Mouse (Mus musculus) testis, adult 2 months (tissue): ENCODE results near the gene Vmn1r90.

ENCODE experiments used
- CTCF ChIP-seq: fragments of 200-500 bp; IDR thresholded peaks from 2 replicates; pipeline ENCODE4 v1.5.1; 2012; ENCODE audit warnings: low read depth, mild to moderate bottlenecking, inconsistent platforms, low read length, moderate library complexity; ENCODE audit not compliant: control insufficient read depth, insufficient read depth, insufficient replicate concordance
- POLR2A ChIP-seq: fragments of 200-500 bp; IDR thresholded peaks from 2 replicates; pipeline ENCODE4 v1.6.1; 2012; ENCODE audit warnings: low read depth, mild to moderate bottlenecking, inconsistent platforms, low read length, moderate library complexity; ENCODE audit not compliant: control insufficient read depth

DNA sequence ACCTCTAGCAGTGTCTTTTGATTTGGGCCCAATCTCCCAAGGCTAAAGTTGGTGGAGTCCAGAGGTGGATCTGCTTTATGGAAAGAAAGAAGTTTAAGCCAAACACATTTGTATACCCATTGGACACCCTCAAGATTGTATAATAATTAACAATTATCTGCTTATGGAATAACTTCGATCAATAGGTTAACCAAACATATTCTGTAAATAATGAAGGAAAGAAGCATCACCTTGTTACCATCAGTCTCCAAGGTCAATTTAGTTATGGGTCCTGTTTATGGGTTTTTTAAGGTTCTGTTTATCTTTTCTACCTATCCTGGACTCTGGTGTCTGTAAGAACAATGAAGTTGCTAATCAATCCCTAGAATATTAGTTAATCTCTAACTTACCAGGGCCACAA is 40.7 kb downstream of the Vmn1r90 start:
- no peak for TF ChIP-seq POLR2A
- no peak for TF ChIP-seq CTCF
